Mouse (Mus musculus) CH12.LX (cell line): Measurements from ENCODE around the gene Rnf7. TPM values are rescaled to one million over a fixed set of nuclear protein-coding genes. Genes with fewer than 3 reads are reported as not detected.

ENCODE experiments used
- DNase-seq: peaks from one replicate; pipeline ENCODE4 v3.0.0-alpha.2; 2013; ENCODE audit errors: extremely low read depth
- H3K27ac ChIP-seq: 2 replicates; pipeline ENCODE4 v1.5.1; 2012; ENCODE audit warnings: low read depth, mild to moderate bottlenecking, control low read depth, moderate library complexity; ENCODE audit not compliant: insufficient read depth
- H3K27me3 ChIP-seq: replicated peaks from 2 replicates; pipeline ENCODE3; 2012; ENCODE audit warnings: inconsistent platforms
- H3K36me3 ChIP-seq, 2 experiments: replicated peaks in 1 of 2; 2 replicates each; pipeline versions ENCODE3 to v1.6.1; 2012; ENCODE audit warnings: inconsistent platforms in 1 of 2, low read length in 1 of 2, mild to moderate bottlenecking in 1 of 2, mixed read lengths in 1 of 2, moderate library complexity in 1 of 2; ENCODE audit not compliant: control insufficient read depth in 1 of 2, insufficient read depth in 1 of 2
- H3K4me1 ChIP-seq, 2 experiments: 2 replicates each; pipeline ENCODE4 v1.6.1; 2012; ENCODE audit warnings: inconsistent platforms in 1 of 2, moderate library complexity in 1 of 2; ENCODE audit not compliant: insufficient read depth in 2 of 2, control insufficient read depth in 1 of 2
- H3K4me2 ChIP-seq: 2 replicates; pipeline ENCODE4 v1.6.1; 2012; ENCODE audit warnings: low read depth, mild to moderate bottlenecking, control low read depth; ENCODE audit not compliant: poor library complexity, insufficient read depth, severe bottlenecking
- H3K4me3 ChIP-seq, 3 experiments: fragments of 150-350 bp in 1 of 3; sonication (generic) in 1 of 3; replicated peaks in 1 of 3; 2 replicates each; pipeline versions ENCODE3 to v1.5.1; 2011 to 2012; ENCODE audit warnings: low read depth in 2 of 3, low read length in 2 of 3, mild to moderate bottlenecking in 2 of 3, moderate library complexity in 2 of 3, control low read depth in 1 of 3, improper control_type of control experiment in 1 of 3, inconsistent platforms in 1 of 3, mixed read lengths in 1 of 3; ENCODE audit not compliant: poor library complexity in 1 of 3
- H3K79me2 ChIP-seq: replicated peaks from 2 replicates; pipeline ENCODE4 v1.6.1; 2012; ENCODE audit warnings: mild to moderate bottlenecking, moderate library complexity; ENCODE audit not compliant: control insufficient read depth, poor library complexity, insufficient read depth, severe bottlenecking; ENCODE audit errors: extremely low read depth
- H3K9ac ChIP-seq: 2 replicates; pipeline ENCODE4 v1.6.1; 2012; ENCODE audit warnings: low read depth, mild to moderate bottlenecking, control low read depth, moderate library complexity; ENCODE audit not compliant: insufficient read depth
- H3K9me3 ChIP-seq: replicated peaks from 2 replicates; pipeline ENCODE3; 2012; ENCODE audit warnings: low read length, inconsistent platforms, mixed read lengths
- BHLHE40 ChIP-seq: IDR thresholded peaks from 2 replicates; pipeline ENCODE4 v1.6.1; 2011; ENCODE audit warnings: mild to moderate bottlenecking, low read depth, low read length, improper control_type of control experiment
- E2F4 ChIP-seq: IDR thresholded peaks from 2 replicates; pipeline ENCODE4 v1.6.1; 2011; ENCODE audit warnings: low read depth, low read length, improper control_type of control experiment; ENCODE audit not compliant: insufficient replicate concordance
- EP300 ChIP-seq: IDR thresholded peaks from 2 replicates; pipeline ENCODE4 v1.6.1; 2011; ENCODE audit warnings: low read length, improper control_type of control experiment
- JUN ChIP-seq: IDR thresholded peaks from 2 replicates; pipeline ENCODE4 v1.6.1; 2011; ENCODE audit warnings: low read depth, mild to moderate bottlenecking, low read length, improper control_type of control experiment, moderate library complexity; ENCODE audit not compliant: insufficient read depth
- JUND ChIP-seq: conservative IDR thresholded peaks from 2 replicates; pipeline ENCODE4 v1.6.1; 2011; ENCODE audit warnings: low read depth, low read length, improper control_type of control experiment
- KAT2A ChIP-seq: IDR thresholded peaks from 2 replicates; pipeline ENCODE4 v1.6.1; 2012; ENCODE audit warnings: low read length, improper control_type of control experiment, inconsistent platforms; ENCODE audit not compliant: insufficient replicate concordance
- MAFK ChIP-seq: IDR thresholded peaks from 2 replicates; pipeline ENCODE4 v1.6.1; 2011; ENCODE audit warnings: low read length, improper control_type of control experiment; ENCODE audit not compliant: insufficient replicate concordance
- MAX ChIP-seq: IDR thresholded peaks from 2 replicates; pipeline ENCODE4 v1.6.1; 2011; ENCODE audit warnings: low read length, improper control_type of control experiment
- MXI1 ChIP-seq: IDR thresholded peaks from 2 replicates; pipeline ENCODE4 v1.6.1; 2011; ENCODE audit warnings: mild to moderate bottlenecking, low read depth, low read length, improper control_type of control experiment
- MYC ChIP-seq: IDR thresholded peaks from 2 replicates; pipeline ENCODE4 v1.6.1; 2011; ENCODE audit warnings: low read depth, mild to moderate bottlenecking, improper control_type of control experiment, low read length
- NELFE ChIP-seq: IDR thresholded peaks from 2 replicates; pipeline ENCODE4 v1.6.1; 2011; ENCODE audit warnings: low read depth, low read length, improper control_type of control experiment
- POLR2A ChIP-seq: IDR thresholded peaks from 2 replicates; pipeline ENCODE4 v1.6.1; 2011; ENCODE audit warnings: low read depth, mild to moderate bottlenecking, improper control_type of control experiment, low read length
- RAD21 ChIP-seq: IDR thresholded peaks from 2 replicates; pipeline ENCODE4 v1.6.1; 2011; ENCODE audit warnings: low read depth, mild to moderate bottlenecking, low read length, improper control_type of control experiment, moderate library complexity
- RCOR1 ChIP-seq: conservative IDR thresholded peaks from 2 replicates; pipeline ENCODE4 v1.6.1; 2012; ENCODE audit warnings: low read depth, mild to moderate bottlenecking, inconsistent platforms, low read length, improper control_type of control experiment
- TBP ChIP-seq: conservative IDR thresholded peaks from 2 replicates; pipeline ENCODE4 v1.6.1; 2011; ENCODE audit warnings: low read depth, low read length, improper control_type of control experiment
- TCF12 ChIP-seq: IDR thresholded peaks from 2 replicates; pipeline ENCODE4 v1.6.1; 2014; ENCODE audit warnings: low read depth, mild to moderate bottlenecking, inconsistent platforms, low read length, improper control_type of control experiment
- UBTF ChIP-seq: IDR thresholded peaks from 2 replicates; pipeline ENCODE4 v1.6.1; 2012; ENCODE audit warnings: low read depth, mild to moderate bottlenecking, inconsistent platforms, low read length, improper control_type of control experiment, moderate library complexity
- ZC3H11A ChIP-seq: IDR thresholded peaks from 2 replicates; pipeline ENCODE4 v1.6.1; 2012; ENCODE audit warnings: low read depth, mild to moderate bottlenecking, inconsistent platforms, low read length, improper control_type of control experiment
- ZNF384 ChIP-seq: IDR thresholded peaks from 2 replicates; pipeline ENCODE4 v1.6.1; 2012; ENCODE audit warnings: low read depth, low read length, improper control_type of control experiment, inconsistent platforms
- dilution Hi-C: fragments of 300-500 bp; cut with MboI; formaldehyde crosslinking; loops from 2 replicates; pipeline ENCODE4 v1.14.3; 2020; ENCODE audit warnings: low sequenced_read_pairs; ENCODE audit not compliant: extremely low pct_unique_long_range_greater_than_20kb, extremely low pct_ligation_motif_present
- in situ Hi-C: fragments of 300-500 bp; cut with MboI; formaldehyde crosslinking; loops from 3 replicates; pipeline ENCODE4 v1.14.3; 2019; ENCODE audit warnings: low sequenced_read_pairs, low pct_ligation_motif_present, low pct_unique_long_range_greater_than_20kb, mixed read lengths
- polyA plus RNA-seq: library from polyadenylated mRNA; unstranded; fragments of >175 nt; gene quantifications from 2 replicates; pipeline ENCODE4 v1.2.1, GENCODE M21; 2012; ENCODE audit warnings: low read depth; ENCODE audit not compliant: insufficient read length
- total RNA-seq, 2 experiments: library from RNA; depleted of rRNA; stranded (reverse); fragments of 300-350 nt in 1 of 2; fragments of >200 nt in 1 of 2; gene quantifications; 2 replicates each; pipeline ENCODE4 v1.2.3; 2012 to 2014

Rnf7 gene
- total and polyA plus RNA-seq, 3 experiments = 131 to 277 (median 135) TPM

DNA sequence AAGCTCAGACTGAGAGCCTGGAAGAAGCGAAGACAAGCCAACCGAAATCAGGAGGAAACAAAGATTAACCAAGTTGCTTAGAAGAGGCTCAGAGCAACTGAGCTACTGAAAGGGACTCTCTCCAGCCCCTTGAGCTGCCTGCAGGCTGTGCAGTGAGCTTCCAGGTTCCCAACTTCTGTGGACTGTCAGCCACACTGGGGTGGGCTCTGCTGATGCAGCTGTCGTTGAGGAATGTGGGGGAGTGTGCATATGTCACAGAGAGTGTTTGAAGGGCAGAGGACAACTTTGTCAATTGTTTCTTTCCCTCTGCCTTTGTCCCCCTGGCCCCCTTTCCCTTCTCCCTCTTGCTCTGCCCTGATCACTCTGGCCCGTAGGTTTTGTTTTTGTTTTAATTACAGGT is 25.5 kb downstream of the Rnf7 start:
- Histone ChIP-seq H3K27me3 (no peaks in the 10 kb centered on the region), H3K27ac (no peak overlapping the region), H3K9me3 (peaks cover 5% of the 10 kb centered on the region), H3K79me2 (no peaks in the 10 kb centered on the region), H3K9ac (no peak overlapping the region), H3K36me3 (no peaks in the 10 kb centered on the region)
- in situ Hi-C loops = no loop called here
- dilution Hi-C loops = no loop called here
- TF ChIP-seq EP300 = no peak
- TF ChIP-seq MXI1 = no peak
- TF ChIP-seq, all 38 proteins: peak for 0
- H3K4me1 ChIP-seq = peaks cover 0 to 6% of the 10 kb centered on the region in 2 experiments; a peak in 1 of 4 replicates
- H3K4me3 ChIP-seq = no peak overlapping the region
- H3K4me2 ChIP-seq = no peak overlapping the region
- DNase-seq = no peak

DNA sequence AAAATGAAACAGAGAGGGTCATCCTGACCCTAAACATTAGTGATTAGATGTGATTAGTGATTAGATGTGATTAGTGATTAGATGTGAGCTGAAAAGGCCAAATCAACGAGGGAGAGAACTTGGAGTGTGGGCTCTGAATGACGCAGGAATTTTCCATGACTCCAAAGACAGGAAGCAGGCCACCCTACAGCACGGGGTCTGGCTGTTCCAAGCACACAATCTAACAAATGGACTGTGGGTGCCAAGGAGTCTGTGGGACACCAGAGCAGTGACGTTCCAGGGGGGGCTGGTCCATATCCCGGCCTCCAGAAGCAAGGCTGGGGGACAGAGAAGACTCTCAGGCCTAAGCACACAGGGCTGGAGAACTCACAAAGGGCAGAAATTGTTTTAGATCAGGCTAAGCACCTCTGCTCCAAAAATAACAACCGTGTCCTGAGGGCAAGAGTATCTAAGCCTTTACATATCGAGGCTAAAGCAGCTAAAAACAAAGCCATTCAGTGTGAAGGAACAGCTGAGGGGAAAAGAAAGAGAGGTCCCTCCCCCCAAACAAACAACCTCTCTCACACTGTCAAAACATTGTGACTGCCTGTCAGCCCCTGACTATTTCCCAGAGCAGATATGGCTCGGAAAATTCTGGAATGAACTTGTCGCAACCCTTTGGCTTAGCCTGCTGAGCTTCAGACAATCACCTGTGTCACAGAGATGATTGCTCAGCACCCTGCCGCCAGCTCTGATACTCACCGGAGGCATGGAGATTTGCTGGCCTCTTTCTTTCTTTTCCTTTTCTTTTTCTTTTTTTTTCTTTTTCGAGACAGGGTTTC is 27.4 kb downstream of the Rnf7 start:
- Histone ChIP-seq H3K4me3 (no peak overlapping the region), H3K27ac (no peak overlapping the region), H3K9me3 (peaks cover 5% of the 10 kb centered on the region), H3K27me3 (no peaks in the 10 kb centered on the region), H3K79me2 (no peaks in the 10 kb centered on the region), H3K4me2 (no peak overlapping the region), H3K4me1 (peaks cover 0 to 6% of the 10 kb centered on the region in 2 experiments; a peak in 1 of 4 replicates), H3K36me3 (no peaks in the 10 kb centered on the region), H3K9ac (no peak overlapping the region)
- in situ Hi-C loops (no loop called here), dilution Hi-C loops (no loop called here)
- no peak for DNase-seq
- TF ChIP-seq TBP (no peak), MAFK (no peak)

DNA sequence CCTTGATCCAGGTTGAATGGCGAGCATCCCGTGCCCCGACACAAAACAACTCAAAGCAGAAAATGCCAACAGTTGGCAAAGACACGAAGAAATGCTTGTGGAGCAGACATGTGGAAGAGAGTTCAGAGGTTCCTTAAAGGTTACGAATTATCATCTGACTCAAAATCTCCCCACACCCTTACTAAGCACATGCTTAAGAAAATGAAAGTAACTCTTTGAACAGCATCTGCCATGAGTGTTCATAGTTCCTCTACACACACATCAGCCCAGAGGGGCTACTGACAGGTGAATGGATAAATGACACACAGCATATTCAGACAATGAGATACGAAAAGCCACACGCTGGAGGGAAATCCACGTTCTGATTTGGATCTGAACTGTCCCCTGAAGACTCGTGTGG is 29.0 kb downstream of the Rnf7 start:
- in situ Hi-C loops = no loop called here
- peaks cover 0 to 6% of the 10 kb centered on the region in 2 experiments; a peak in 1 of 4 replicates for H3K4me1 ChIP-seq
- H3K4me2 ChIP-seq = no peak overlapping the region
- no peak for DNase-seq
- no peaks in the 10 kb centered on the region for H3K27me3 ChIP-seq
- H3K9ac ChIP-seq = no peak overlapping the region
- H3K36me3 ChIP-seq = no peaks in the 10 kb centered on the region
- no peak overlapping the region for H3K27ac ChIP-seq
- no peak overlapping the region for H3K4me3 ChIP-seq
- dilution Hi-C loops = no loop called here
- TF ChIP-seq TBP (no peak), JUN (no peak), RAD21 (no peak), JUND (no peak), MYC (no peak), MXI1 (no peak), E2F4 (no peak), ZNF384 (no peak), RCOR1 (no peak), KAT2A (no peak), MAX (peak; percentile 39; the same call in 1 of the 2 replicates), NELFE (no peak), BHLHE40 (0 out of 2 replicates have a peak, but pooled peaks have one; percentile 18), TCF12 (no peak), UBTF (no peak), POLR2A (no peak), ZC3H11A (no peak)
- H3K79me2 ChIP-seq = no peaks in the 10 kb centered on the region
- peaks cover 5% of the 10 kb centered on the region for H3K9me3 ChIP-seq
